Mouse (Mus musculus) small intestine, adult 2 months (tissue): ENCODE results near the gene Hebp2.

Experiments
- CTCF ChIP-seq: fragments of 200-500 bp; IDR thresholded peaks from 2 replicates; pipeline ENCODE4 v1.5.1; 2012; ENCODE audit warnings: low read depth, mild to moderate bottlenecking, control low read depth, inconsistent platforms, low read length, moderate library complexity, mixed read lengths; ENCODE audit not compliant: insufficient replicate concordance, insufficient read length; ENCODE audit errors: extremely low read depth
- POLR2A ChIP-seq: fragments of 200-500 bp; IDR thresholded peaks from 2 replicates; pipeline ENCODE4 v1.6.1; 2012; ENCODE audit warnings: low read depth, mild to moderate bottlenecking, control low read depth, inconsistent platforms, low read length, moderate library complexity

DNA sequence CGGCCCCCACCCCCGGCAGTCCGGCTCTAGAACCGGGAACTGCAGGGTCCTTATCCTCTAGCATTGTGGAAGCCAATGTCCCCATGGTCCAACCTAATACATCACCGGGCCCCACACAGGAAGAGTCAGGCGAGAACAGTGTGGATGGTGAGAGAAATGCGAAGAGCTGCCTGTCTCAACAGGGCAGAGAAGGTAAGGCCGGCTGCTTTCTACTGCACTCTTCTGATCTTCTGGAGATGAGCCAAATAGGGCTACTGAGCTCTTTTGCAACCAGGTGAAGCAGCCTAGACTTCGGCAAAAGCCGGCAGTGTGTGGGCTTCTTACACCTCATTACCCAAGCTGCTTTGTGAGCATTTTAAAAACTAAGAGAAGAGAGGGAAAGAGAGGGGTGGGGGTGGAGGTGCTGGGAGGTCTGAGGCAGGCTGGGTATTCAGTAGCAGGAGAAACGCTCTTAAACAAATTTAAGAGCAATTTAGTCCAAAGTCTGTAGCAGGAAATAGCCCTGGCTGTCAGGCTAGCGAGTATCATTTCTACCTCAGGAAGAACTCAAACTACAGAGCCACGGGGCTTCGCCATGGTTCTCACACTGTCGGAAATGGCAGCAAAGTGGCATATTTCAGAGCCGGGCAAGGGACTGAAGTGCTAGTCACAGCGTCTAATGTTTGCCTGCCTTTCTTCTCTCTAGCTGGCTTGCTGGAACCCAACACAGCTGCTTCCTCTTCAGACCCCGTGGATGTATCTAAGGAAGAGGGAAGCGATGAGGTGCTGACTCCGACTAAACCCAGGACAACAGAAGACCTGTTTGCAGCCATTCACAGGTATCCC, 18.8 kb downstream of the Hebp2 start:
- TF ChIP-seq CTCF, result no peak
- no peak for TF ChIP-seq POLR2A
